Mouse (Mus musculus): ENCODE results near the gene Prdm9.

Gene Prdm9

GRCm38 (mm10) chr17:15527811-15528136 lies 36.4 kb downstream of the Prdm9 start:
- DNase-seq (ENCODE audit: low read depth, low spot score), result no peak

GRCm38 (mm10) chr17:15526986-15527810 lies 37.0 kb downstream of the Prdm9 start, which contains the start of gene Pdcd2:
TSS of gene Pdcd2 (minus strand) at chr17:15527301.
- DNase-seq (ENCODE audit: low read depth, low spot score), result peak; percentile 72

GRCm38 (mm10) chr17:15526304-15526703 lies 37.9 kb downstream of the Prdm9 start:
- no peak for DNase-seq (ENCODE audit: low read depth, low spot score)

- DNase-seq (ENCODE audit: low read depth, low spot score), result no peak
Observed at GRCm38 (mm10) chr17:15518766-15519165, 45.4 kb downstream of the Prdm9 start.

- DNase-seq (ENCODE audit: low read depth, low spot score), result no peak
Observed at GRCm38 (mm10) chr17:15518186-15518585, 46.0 kb downstream of the Prdm9 start.

- no peak for DNase-seq (ENCODE audit: low read depth, low spot score)
Observed at GRCm38 (mm10) chr17:15517776-15518175, 46.4 kb downstream of the Prdm9 start.

- no peak for DNase-seq (ENCODE audit: low read depth, low spot score)
Observed at GRCm38 (mm10) chr17:15510694-15511093, 53.5 kb downstream of the Prdm9 start.

GRCm38 (mm10) chr17:15499656-15500394 lies 64.3 kb downstream of the Prdm9 start, which contains the start of the genes Psmb1 and Tbp:
TSS of gene Psmb1 (minus strand) at chr17:15499751.
TSS of gene Tbp (plus strand) at chr17:15499888.
- peak; percentile 94 for DNase-seq (ENCODE audit: low read depth, low spot score)

- no peak for DNase-seq (ENCODE audit: low read depth, low spot score)
Observed at GRCm38 (mm10) chr17:15498753-15499113, 65.4 kb downstream of the Prdm9 start.

- DNase-seq (ENCODE audit: low read depth, low spot score), result peak; percentile 85
Observed at GRCm38 (mm10) chr17:15497882-15498752, 66.0 kb downstream of the Prdm9 start.

All from brain, embryonic 18.5 days (tissue).